Mouse (Mus musculus) midbrain, embryonic 14.5 days (tissue): ENCODE data around the gene Wdr34. TPM values are rescaled to one million over a fixed set of nuclear protein-coding genes. Genes with fewer than 3 reads are reported as not detected.

Source experiments
- ATAC-seq: fragments of 200-750 bp; cut with Nextera tagmentation; 2 replicates; pipeline ENCODE4 v1.8.0; 2017; ENCODE audit warnings: moderate number of reproducible peaks, moderate library complexity; ENCODE audit not compliant: low FRiP score, low TSS enrichment
- DNase-seq: peaks from one replicate; pipeline ENCODE4 v3.0.0-alpha.2; 2015
- H3K27ac ChIP-seq: fragments of 300-500 bp; sonication (generic); replicated peaks from 2 replicates; pipeline ENCODE4 v1.5.1; 2014; ENCODE audit warnings: mild to moderate bottlenecking, low read depth, low read length, moderate library complexity
- H3K27me3 ChIP-seq: fragments of 300-500 bp; sonication (generic); 2 replicates; pipeline ENCODE4 v1.6.1; 2014; ENCODE audit warnings: low read length, control low read depth, mixed read lengths; ENCODE audit not compliant: control insufficient read depth, insufficient read depth
- H3K36me3 ChIP-seq: fragments of 300-500 bp; sonication (generic); 2 replicates; pipeline ENCODE4 v1.6.1; 2014; ENCODE audit warnings: low read length, control low read depth; ENCODE audit not compliant: control insufficient read depth, insufficient read depth
- H3K4me1 ChIP-seq: fragments of 300-500 bp; sonication (generic); 2 replicates; pipeline ENCODE4 v1.6.1; 2014; ENCODE audit warnings: mild to moderate bottlenecking, antibody characterized with exemption, low read length, control low read depth; ENCODE audit not compliant: control insufficient read depth, insufficient read depth
- H3K4me2 ChIP-seq: fragments of 300-500 bp; sonication (generic); 2 replicates; pipeline ENCODE4 v1.6.1; 2014; ENCODE audit warnings: mild to moderate bottlenecking, low read length, moderate library complexity
- H3K4me3 ChIP-seq: fragments of 300-500 bp; sonication (generic); replicated peaks from 2 replicates; pipeline ENCODE4 v1.5.1; 2014; ENCODE audit warnings: low read depth, low read length
- H3K9ac ChIP-seq: fragments of 300-500 bp; sonication (generic); replicated peaks from 2 replicates; pipeline ENCODE4 v1.6.1; 2014; ENCODE audit warnings: mild to moderate bottlenecking, low read length, moderate library complexity
- H3K9me3 ChIP-seq: fragments of 300-500 bp; sonication (generic); 2 replicates; pipeline ENCODE4 v1.6.1; 2016; ENCODE audit warnings: low read length, control low read depth, mixed read lengths; ENCODE audit not compliant: control insufficient read depth
- WGBS: fragments of 180-500 bp; shearing (Covaris S2); extraction: QIAGEN DNeasy Blood & Tissue Kit; methylation state at CpG from one replicate; pipeline ENCODE4 v1.1.7; 2014; 5-methylcytosine and 5-hydroxymethylcytosine counted together
- polyA plus RNA-seq: library from polyadenylated mRNA; unstranded; fragments of >200 nt; fragmentation: Nextera tagmentation; extraction: Ambion mirVana; gene quantifications from 2 replicates; pipeline ENCODE4 v1.2.1, GENCODE M21; 2014

Wdr34 gene
- 62.9 and 80.2 TPM in 2 replicates for polyA plus RNA-seq

DNA sequence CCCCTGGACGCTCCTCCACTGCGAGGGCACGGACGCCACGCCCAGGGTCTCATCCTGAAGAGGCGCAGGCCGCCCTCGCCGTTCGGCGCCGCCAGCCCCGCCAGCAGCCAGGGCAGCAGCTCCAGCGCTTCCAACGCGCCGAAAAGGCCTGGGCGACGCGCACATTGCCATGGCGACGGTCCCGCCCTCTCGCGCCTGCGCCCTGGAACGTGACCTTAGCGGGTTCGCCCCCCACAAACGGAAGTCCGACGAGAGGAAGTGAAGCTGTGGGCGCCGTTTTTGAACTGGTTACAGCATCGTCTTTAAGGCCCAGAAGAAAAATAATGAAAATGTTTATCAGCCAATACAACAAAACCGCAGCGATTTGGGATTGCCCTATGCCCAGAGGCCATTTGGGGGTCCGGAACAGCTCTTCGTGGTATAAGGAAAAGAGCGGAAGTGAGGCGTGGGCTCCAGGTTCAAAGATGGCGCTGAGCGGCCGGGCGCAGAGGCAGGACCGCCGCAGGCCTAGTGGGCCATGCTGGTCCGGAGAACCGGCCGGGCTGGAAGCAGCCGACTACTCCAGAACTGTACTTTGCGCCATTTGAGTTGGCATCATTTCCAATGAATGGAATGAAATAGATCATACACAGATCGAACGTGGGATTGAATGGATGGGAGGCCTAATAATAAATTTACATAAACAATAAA is at the start of gene Wdr34:
TSS of gene Wdr34 (minus strand) at position 183 of the 690 bp plus-strand sequence.
- Histone ChIP-seq H3K9me3 (no peaks in the 10 kb centered on the region), H3K4me2 (peak within 1 kb of the TSS; percentile 61), H3K4me3 (peak within 1 kb of the TSS; percentile 66), H3K9ac (peak within 1 kb of the TSS; percentile 69), H3K36me3 (peaks cover 7% of the 10 kb centered on the region; the same call in 1 of the 2 replicates), H3K4me1 (peaks cover 11% of the 10 kb centered on the region), H3K27ac (peak within 1 kb of the TSS; percentile 96), H3K27me3 (no peaks in the 10 kb centered on the region)
- DNase-seq (peak; percentile 99), ATAC-seq (peak; percentile 93)
- WGBS = under 1% methylated on average over 54 of the region's 54 CpGs

GRCm38 (mm10) chr2:30095882-30096527 is 47.3 kb upstream of the Wdr34 start:
- DNase-seq (peak; percentile 68), ATAC-seq (no peak)
- H3K9ac ChIP-seq = no peak overlapping the region
- WGBS = 96% methylated on average over 2 of the region's 2 CpGs
- H3K4me1 ChIP-seq = peaks cover 10% of the 10 kb centered on the region
- H3K27me3 ChIP-seq = no peaks in the 10 kb centered on the region
- H3K4me2 ChIP-seq = no peak overlapping the region
- H3K27ac ChIP-seq = no peak overlapping the region
- no peak overlapping the region for H3K4me3 ChIP-seq
- H3K9me3 ChIP-seq = no peaks in the 10 kb centered on the region
- H3K36me3 ChIP-seq = peaks cover 45% of the 10 kb centered on the region

DNA sequence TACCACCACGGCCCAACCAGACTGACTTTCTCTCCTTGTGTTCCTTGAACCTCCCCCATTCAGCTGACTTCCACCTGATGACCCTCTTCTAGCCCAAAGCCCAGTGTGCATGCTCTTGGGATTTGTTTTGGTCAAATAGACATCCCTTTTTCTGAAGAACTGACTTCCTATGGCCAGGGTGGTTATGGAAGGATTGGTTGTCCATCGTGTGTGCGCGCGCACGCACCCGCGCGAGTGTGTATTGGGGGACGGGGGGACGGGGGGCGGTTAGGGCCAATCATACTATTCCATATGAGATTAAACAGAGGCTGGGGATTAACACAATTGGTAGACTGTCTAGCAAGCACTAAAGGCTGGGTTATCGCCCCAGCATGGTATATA is 45.5 kb upstream of the Wdr34 start:
- H3K27me3 ChIP-seq = no peaks in the 10 kb centered on the region
- H3K4me1 ChIP-seq = peaks cover 10% of the 10 kb centered on the region
- 0 out of 2 replicates have a peak overlapping the region, but pooled peaks have one; percentile 32 for H3K27ac ChIP-seq
- no peaks in the 10 kb centered on the region for H3K9me3 ChIP-seq
- DNase-seq (peak; percentile 46), ATAC-seq (no peak)
- H3K4me3 ChIP-seq = peak overlapping the region; percentile 56
- H3K36me3 ChIP-seq = peaks cover 27% of the 10 kb centered on the region
- 3% methylated on average over 13 of the region's 13 CpGs for WGBS
- peak overlapping the region; percentile 49 for H3K9ac ChIP-seq
- peak overlapping the region; percentile 84 for H3K4me2 ChIP-seq

- peak; percentile 92 for DNase-seq
- peaks cover 10% of the 10 kb centered on the region for H3K4me1 ChIP-seq
- H3K4me3 ChIP-seq = peak within 1 kb of the TSS; percentile 56
- no peaks in the 10 kb centered on the region for H3K27me3 ChIP-seq
- peak within 1 kb of the TSS; percentile 49 for H3K9ac ChIP-seq
- H3K9me3 ChIP-seq = no peaks in the 10 kb centered on the region
- peak within 1 kb of the TSS; percentile 84 for H3K4me2 ChIP-seq
- ATAC-seq = peak; percentile 95
- 0 out of 2 replicates have a peak within 1 kb of the TSS, but pooled peaks have one; percentile 32 for H3K27ac ChIP-seq
- under 1% methylated on average over 51 of the region's 51 CpGs for WGBS
- H3K36me3 ChIP-seq = peaks cover 22% of the 10 kb centered on the region
Measured at GRCm38 (mm10) chr2:30093471-30094207, 45.0 kb upstream of the Wdr34 start, which contains the start of gene Zdhhc12. Gene Zdhhc12, minus strand, starts transcription at chr2:30093648.

GRCm38 (mm10) chr2:30092280-30092918 is 43.7 kb upstream of the Wdr34 start:
- Histone ChIP-seq H3K9me3 (no peaks in the 10 kb centered on the region), H3K27me3 (no peaks in the 10 kb centered on the region), H3K4me3 (no peak overlapping the region), H3K36me3 (peaks cover 11% of the 10 kb centered on the region), H3K9ac (no peak overlapping the region), H3K4me2 (peak overlapping the region; percentile 84), H3K27ac (no peak overlapping the region), H3K4me1 (peaks cover 10% of the 10 kb centered on the region)
- DNase-seq = peak; percentile 5
- WGBS = 54% methylated on average over 6 of the region's 6 CpGs
- ATAC-seq = no peak

GRCm38 (mm10) chr2:30091521-30091920 is 42.8 kb upstream of the Wdr34 start:
- no peaks in the 10 kb centered on the region for H3K9me3 ChIP-seq
- H3K36me3 ChIP-seq = peaks cover 3% of the 10 kb centered on the region; the same call in 1 of the 2 replicates
- H3K4me3 ChIP-seq = no peak overlapping the region
- H3K9ac ChIP-seq = no peak overlapping the region
- DNase-seq = no peak
- WGBS = 93% methylated on average over 12 of the region's 12 CpGs
- no peaks in the 10 kb centered on the region for H3K27me3 ChIP-seq
- no peak for ATAC-seq
- no peak overlapping the region for H3K4me2 ChIP-seq
- H3K4me1 ChIP-seq = peaks cover 10% of the 10 kb centered on the region
- no peak overlapping the region for H3K27ac ChIP-seq

GRCm38 (mm10) chr2:30087310-30087709 is 38.6 kb upstream of the Wdr34 start:
- Histone ChIP-seq H3K4me1 (no peaks in the 10 kb centered on the region), H3K4me3 (no peak overlapping the region), H3K27ac (no peak overlapping the region), H3K27me3 (no peaks in the 10 kb centered on the region), H3K9ac (no peak overlapping the region), H3K9me3 (no peaks in the 10 kb centered on the region), H3K36me3 (no peaks in the 10 kb centered on the region; the same call in 1 of the 2 replicates), H3K4me2 (no peak overlapping the region)
- DNase-seq (no peak), ATAC-seq (no peak)
- 91% methylated on average over 4 of the region's 4 CpGs for WGBS

- H3K4me1 ChIP-seq = no peaks in the 10 kb centered on the region
- H3K27me3 ChIP-seq = no peaks in the 10 kb centered on the region
- H3K9me3 ChIP-seq = no peaks in the 10 kb centered on the region
- ATAC-seq (no peak), DNase-seq (peak; percentile 49)
- 4% methylated on average over 12 of the region's 12 CpGs for WGBS
- no peak overlapping the region for H3K27ac ChIP-seq
- H3K9ac ChIP-seq = peak overlapping the region; percentile 18; the same call in 1 of the 2 replicates
- H3K4me2 ChIP-seq = peak overlapping the region; percentile 23
- H3K4me3 ChIP-seq = no peak overlapping the region
- H3K36me3 ChIP-seq = no peaks in the 10 kb centered on the region
Measured at GRCm38 (mm10) chr2:30084632-30085031, 36.0 kb upstream of the Wdr34 start.
